Mouse (Mus musculus) MEL-GATA-1-ER (cell line): ENCODE data around the gene Inafm1.
"Not testable (repeated sequence)": the region's sequence is repeated elsewhere in the genome, so short reads cannot be mapped to it uniquely, and the experiment has no call there.

ENCODE experiments used
- DNase-seq: peaks from one replicate; pipeline ENCODE4 v3.0.0-alpha.2; 2012; ENCODE audit warnings: low read depth; ENCODE audit errors: extremely low read depth

Gene Inafm1

DNA sequence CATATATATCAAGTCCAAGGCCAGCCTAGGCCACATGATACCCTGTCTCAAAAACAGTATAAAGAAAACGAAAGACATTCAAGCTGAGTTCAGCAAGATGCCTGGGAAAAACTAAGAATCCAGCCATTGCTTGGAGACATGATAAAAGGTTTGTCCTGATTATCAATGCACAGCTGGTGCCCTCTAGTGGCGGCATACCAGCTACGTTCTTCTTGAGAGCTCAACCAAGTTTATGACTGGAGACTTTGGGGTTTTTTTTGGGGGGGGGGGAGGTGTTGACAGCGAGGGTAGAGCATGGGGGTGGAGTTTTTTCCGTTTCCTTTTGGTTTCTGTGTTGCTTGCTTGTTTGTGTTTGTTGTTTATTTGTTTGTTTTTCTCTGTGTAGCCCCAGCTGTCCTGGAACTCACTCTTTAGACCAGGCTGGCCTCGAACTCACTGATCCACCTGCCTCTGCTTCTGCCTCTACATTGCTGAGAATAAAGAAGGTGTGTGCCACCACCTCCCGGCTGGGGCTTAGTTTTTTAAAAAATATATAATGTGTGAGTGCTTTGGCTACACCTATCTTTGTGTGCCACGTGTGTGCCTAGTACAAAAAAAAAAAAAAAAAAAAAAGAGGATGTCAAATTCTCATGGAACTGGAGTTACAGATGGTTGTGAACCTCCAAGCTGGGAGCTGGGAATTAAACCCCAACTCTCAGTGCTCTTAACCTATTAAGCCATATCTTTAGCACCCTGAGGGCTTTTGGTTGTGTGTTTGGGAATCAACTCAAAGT lies 10.2 kb downstream of the Inafm1 start:
- peak; percentile 77 for DNase-seq

DNA sequence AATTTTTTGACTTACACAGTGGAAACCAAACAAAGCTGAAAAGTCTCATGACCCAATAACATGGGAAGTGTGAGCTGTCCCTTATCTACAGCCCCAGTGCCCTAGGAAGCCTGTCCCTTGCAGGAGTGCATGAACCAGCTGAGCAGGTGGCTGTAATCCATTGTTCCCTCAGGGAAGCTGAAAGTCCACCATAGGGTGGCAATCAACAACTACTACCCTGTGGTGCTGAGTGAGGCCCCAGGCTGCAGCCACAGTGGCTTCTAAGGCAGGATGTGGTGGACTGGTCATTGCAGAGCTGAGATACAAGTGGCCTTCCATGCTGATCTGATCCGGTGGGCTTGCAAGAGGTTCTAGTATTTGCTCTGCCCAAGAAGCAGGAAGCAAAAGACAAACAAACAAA lies 12.3 kb downstream of the Inafm1 start:
- no peak for DNase-seq

DNA sequence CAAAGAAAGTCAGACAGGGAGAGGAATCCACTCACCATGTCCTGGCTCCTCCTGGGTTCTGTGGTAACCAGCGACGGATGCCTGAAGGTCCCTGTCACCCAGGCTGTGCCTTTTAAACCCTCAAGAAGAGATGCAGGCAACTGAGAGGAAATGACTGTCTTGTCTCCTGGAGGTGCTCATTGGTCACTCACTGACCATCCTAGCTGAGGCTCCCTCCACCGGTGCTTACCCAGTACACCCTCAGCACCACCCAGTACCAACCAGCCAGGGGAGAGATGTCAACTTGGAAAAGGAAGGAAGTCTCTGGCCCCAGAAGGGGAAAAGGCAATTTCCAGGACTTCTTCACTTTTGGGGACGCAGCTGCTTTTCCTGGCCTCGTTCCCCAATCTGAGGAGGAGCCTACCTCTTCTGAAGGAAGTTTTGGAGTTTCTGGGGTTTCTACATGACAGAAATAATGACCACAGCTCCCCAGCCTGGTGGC lies 14.3 kb downstream of the Inafm1 start, which contains the start of gene C5ar1:
Gene C5ar1 (minus strand): TSS at position 431 of the 481 bp plus-strand sequence.
- no peak for DNase-seq

DNA sequence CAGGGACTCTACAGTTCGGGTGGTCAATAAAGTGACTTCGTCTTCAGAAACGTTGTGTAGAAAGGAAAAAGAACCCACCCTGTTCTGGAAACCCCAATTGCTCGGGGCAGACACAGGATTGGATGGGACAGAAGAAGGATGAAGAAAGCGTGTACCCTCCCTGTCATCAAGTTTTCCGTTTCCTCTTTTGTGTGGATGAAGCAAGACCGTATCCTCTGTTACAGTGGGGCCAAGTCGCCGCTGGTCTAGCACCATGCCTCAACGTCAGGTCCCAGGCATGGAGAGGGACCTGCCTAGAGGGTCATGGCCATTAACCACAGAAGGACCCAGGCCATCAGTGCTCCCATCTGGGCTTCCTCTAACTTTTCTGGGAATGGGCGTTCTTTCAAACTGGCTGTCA lies 15.6 kb downstream of the Inafm1 start:
- DNase-seq, result no peak

DNA sequence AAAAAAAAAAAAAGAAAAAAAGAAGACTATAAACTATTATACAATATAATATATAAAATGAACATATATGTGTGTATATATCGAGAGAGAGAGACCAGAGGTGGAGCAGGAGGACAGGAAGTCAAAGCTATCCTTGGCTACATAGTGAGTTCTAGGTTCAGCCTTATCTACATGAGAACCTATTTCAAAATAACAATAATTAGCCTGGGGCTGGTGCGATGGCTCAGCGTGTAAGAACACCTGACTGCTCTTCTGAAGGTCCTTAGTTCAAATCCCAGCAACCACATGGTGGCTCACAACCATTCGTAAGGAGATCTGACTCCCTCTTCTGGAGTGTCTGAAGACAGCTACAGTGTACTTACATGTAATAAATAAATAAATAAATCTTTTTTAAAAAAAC lies 17.5 kb downstream of the Inafm1 start:
- not testable (repeated sequence) for DNase-seq

DNA sequence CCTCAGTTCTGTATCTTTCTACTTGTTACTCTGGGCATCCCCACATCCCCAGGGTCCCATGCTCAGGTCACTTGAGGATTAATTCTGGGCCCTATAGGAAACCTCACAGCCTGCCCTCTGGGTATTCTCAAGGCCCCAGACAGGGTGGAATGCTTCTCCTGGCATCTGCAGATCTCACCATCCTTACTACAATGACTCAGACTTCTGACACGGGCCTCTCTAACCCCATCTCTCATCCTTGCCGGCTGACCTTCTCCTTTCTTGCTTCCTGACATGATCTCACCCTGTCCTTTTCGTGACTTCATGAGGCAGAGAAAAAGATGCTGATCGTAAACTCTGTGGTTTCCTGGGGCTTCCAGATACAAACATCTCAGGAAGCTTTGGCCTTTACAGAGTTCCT lies 19.2 kb downstream of the Inafm1 start:
- DNase-seq, result no peak

DNA sequence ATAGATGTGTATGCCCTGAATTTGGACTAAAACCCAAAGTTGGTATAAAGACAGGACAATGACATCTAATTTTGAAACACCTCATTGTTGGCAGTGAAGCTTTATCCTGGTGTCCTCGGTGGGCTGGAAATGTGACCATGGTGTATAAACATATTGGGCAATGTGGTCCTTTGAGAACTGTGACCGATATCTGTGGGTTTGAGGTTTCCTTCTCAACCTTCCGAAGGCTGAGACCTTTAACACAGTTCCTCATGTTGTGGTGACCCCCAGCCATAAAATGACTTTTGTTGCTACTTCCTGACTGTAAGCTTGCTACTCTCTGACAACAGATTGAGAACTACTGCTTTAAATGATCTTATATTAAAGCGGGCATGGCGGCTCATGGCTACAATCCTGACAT lies 22.7 kb downstream of the Inafm1 start:
- no peak for DNase-seq

DNA sequence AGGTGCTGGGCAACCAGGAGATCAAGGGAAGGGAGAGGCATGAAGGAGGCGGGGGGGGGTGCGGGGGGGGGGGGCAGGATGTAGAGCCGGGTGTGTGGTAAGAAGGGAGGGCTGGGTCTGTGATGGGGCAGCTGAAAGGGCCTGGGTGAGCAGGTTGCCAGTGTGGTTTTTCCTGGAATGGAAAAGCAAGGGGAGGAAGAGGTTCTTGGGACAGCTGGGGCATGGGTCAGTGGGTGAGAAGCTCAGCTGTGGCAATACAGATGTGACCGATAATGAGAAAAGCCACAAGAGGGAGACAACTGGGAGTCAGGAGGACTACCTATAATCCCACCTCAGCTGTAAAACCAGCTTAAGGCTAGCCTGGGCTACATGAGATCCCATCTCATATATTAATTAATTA lies 27.5 kb downstream of the Inafm1 start:
- DNase-seq, result no peak

DNA sequence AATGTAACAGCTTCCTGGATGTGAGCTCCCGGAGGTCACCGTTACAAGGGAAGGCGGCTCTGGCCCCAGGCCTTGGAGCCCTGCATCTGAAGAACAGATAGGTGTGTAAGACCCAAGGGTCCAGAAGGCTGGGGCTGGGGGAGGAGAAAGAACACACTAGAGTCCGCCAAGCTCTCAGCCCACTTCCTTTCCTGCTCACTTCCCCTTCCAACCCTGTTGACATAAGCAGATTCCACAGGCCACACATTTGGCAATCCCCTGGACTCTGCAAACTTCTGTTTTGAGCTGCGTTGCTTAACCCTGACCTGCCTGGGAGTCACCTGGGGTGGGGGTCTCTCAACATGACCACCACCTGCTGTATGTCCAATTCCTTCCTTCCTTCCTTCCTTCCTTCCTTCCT lies 29.4 kb downstream of the Inafm1 start, which contains the start of gene C5ar2:
Gene C5ar2 (minus strand): TSS at position 88 of the 400 bp plus-strand sequence.
- DNase-seq, result no peak

DNA sequence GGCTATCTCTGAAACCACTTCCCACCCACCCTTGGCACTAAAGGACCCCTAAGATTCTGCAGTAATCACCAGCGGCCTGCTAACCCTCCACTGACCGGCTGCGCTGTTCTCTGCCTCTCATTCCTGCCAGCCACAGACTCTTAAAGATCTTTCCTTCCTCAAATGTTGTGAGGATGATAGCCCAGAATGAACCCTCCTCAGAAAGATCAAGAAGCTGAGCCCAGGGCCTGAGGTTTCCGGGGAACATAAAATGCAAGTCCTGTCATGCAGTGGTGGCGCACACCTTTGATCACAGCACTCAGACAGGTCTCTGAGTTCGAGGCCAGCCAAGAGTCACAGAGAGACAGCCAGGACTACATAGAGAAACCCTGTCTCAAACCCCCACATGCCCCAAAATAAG lies 31.2 kb downstream of the Inafm1 start:
- DNase-seq, result no peak

DNA sequence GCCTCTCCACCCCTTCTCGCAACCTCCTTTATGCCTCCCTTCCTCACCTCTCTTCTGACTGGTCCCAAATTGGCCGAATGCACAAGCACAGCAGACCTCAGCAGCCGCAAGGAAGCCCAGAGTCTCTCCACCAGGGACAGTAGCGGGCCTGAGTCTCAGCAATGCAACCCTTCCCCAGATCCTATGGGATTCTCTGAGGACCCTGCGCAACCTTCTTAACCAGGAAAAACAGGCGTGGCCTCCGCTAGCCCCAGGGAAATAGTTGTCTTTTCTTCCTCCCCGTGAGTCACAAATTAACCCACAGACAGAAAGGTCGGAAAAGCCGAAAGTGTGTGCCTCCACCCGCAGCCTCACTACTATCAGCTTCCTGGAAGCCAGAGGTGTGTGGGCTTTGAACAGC lies 31.6 kb downstream of the Inafm1 start:
- DNase-seq, result no peak

DNA sequence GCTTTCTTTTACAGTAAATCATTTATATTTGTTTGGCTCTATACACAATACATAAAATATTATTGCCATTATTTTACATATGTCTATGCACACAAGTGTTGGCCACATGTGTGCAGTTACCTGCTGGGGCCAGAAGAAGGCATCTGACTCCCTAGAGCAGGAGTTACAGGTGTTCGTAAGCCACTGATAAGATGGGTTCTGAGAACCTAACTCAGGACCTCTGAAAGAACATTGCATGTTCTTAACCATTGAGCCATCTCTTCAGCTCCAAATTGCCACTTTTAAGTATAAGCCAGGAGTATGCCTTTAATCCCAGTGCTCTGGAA lies 32.5 kb downstream of the Inafm1 start:
- DNase-seq, result no peak

DNA sequence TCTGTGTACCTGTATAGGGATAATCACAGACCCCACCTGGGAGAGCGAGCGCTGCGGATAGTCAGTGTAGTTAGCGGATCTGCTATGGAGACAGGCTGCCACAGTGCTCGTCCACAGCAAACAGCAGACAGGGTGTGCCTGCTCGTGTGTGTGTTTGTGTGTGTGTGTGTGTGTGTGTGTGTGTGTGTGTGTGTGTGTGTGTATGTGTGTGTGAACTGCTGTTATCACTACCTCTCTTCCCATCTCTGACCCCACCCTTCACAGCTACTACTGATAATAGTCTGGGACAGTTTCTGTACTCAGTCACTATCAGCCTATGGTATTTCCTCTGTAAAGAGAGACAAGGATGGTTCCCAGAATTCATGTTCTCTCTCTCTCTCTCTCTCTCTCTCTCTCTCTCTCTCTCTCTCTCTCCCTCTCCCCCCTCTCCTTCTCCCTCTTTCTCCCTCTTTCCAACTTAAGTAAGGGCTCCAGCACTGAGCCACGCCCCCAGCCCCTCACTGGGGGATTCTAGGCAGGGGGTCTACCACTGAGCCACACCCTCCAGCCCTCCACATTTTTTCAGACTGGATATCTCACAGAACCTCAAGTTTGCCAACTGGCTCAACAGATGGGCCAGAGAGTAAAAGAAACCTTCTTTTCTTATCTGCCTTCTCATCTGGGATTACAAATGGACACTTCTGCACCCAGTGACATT lies 33.0 kb downstream of the Inafm1 start:
- DNase-seq, result no peak

DNA sequence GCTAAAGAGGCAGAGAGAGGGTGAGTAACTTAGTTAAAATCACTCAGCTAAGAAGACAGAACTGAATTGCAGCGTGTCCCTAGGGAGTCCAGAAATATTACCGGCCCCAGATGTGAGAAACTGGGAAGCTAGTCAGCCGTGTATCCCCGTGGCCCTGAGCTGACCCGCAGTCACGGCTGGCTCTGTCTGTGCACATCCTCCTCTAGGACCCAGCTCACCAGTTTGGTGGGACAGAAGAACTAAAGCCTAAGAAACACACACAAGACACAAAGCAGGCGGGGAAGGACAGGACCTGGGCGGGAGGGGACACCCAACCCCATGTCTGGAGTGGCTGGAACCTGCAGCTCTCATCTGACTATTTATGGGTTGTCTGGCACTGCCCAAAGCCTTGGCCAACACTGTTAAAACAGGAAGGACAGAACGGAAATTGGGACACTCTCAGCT lies 33.8 kb downstream of the Inafm1 start:
- no peak for DNase-seq

DNA sequence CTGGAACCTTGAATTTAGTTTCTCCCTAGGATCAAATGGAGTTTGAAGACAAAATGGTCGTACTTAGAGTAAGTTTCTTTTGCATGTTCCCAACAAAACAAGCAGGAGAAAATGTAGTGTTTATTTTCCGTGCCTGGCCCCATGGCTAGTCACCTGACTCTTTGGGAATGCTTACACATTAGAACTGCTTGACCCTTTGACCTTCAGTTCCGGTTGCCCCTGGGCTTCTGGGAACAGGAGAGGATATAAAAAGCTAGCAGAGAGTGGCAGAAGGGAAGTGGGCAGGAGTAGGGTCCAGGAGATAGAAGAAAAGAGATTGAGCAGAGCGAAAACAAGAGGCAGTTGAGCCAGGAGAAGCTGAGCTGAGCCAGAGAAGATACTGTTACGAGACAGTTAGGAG lies 43.5 kb downstream of the Inafm1 start:
- no peak for DNase-seq
